Comparison of ENCODE assay signal across 11 mouse cellular contexts in the genomic region with DNA sequence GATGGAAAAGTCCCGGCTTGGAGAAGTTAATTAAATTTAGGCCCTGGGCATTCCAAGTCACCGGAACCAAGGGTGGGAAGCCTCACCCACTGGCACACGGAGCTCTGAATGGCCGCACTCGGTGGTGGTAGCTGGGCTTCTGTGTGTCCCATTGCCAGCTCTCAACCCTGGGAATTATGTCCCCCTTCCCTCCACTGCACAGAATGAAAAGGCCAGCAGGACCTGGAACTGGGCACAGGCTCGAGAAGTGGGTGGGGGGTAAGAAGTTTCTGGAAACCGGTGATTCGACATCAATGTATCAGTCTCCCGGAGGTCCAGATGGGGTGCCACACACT.
A peak's percentile ranks its signal among the peaks of the same experiment; 100 is the strongest.
DNase-seq lines count a peak whose midpoint lies in the region; ATAC-seq and TF ChIP-seq lines count a peak whose summit lies in the region.
"Had no signal": no experiment of that assay in that cellular context is flagged by ENCODE, and none has a peak within 500 bp of the region (broad histone marks: within the 10 kb centered on the region; RNA-seq: fewer than 3 reads in every experiment).

No protein-coding gene starts in this region.

- H3K36me3 ChIP-seq in heart, embryonic 11.5 days (ENCODE audit: control insufficient read depth, insufficient read depth, low read length): no peaks in the 10 kb centered on the region
- no peaks in the 10 kb centered on the region for H3K36me3 ChIP-seq in stomach, embryonic 15.5 days
- no peaks in the 10 kb centered on the region for H3K36me3 ChIP-seq in stomach, postnatal 0 days (ENCODE audit: control insufficient read depth, insufficient read depth, low read length)
- H3K36me3 ChIP-seq in limb, embryonic 11.5 days (ENCODE audit: control insufficient read depth, insufficient read depth, low read length): no peaks in the 10 kb centered on the region
- H3K36me3 ChIP-seq: heart, embryonic 15.5 days had no signal

- no peak for ATAC-seq in heart, embryonic 11.5 days (replicated peaks; ENCODE audit: insufficient number of reproducible peaks, low FRiP score, low TSS enrichment)
- no peak for ATAC-seq in stomach, embryonic 15.5 days (ENCODE audit: insufficient read depth, low FRiP score, low read depth)
- ATAC-seq in stomach, postnatal 0 days (ENCODE audit: low FRiP score, low TSS enrichment): no peak
- no peak for ATAC-seq in limb, embryonic 11.5 days (ENCODE audit: insufficient number of reproducible peaks, low FRiP score, low TSS enrichment, low read depth)
- no peak for ATAC-seq in megakaryocyte progenitor cell, adult 5-6 weeks (replicated peaks; ENCODE audit: poor library complexity)

- TF ChIP-seq CTCF in stomach, postnatal 0 days (IDR thresholded peaks at IDR 0.05; ENCODE audit: low read depth): no peak

- H3K9ac ChIP-seq in heart, embryonic 11.5 days (ENCODE audit: low read depth, low read length): no peak overlapping the region
- no peak overlapping the region for H3K9ac ChIP-seq in stomach, embryonic 15.5 days
- H3K9ac ChIP-seq in stomach, postnatal 0 days (ENCODE audit: low read length): no peak overlapping the region
- no peak overlapping the region for H3K9ac ChIP-seq in limb, embryonic 11.5 days (ENCODE audit: low read length)
- H3K9ac ChIP-seq: heart, embryonic 15.5 days had no signal

- TF ChIP-seq EP300 in stomach, postnatal 0 days (optimal IDR thresholded peaks at IDR 0.05): no peak

- intact Hi-C loops in heart, postnatal 14 days (cut with DNase I): no loop called here

- no peak for DNase-seq in heart, postnatal 14 days
- DNase-seq in stomach, postnatal 0 days (ENCODE audit: low spot score): no peak
- no peak for DNase-seq in limb, embryonic 11.5 days (ENCODE audit: low spot score)
- no peak for DNase-seq in layer of hippocampus, postnatal 25 days (ENCODE audit: extremely low spot score in 1 of 2, low spot score in 1 of 2)
- no peak for DNase-seq in layer of hippocampus, postnatal 14 days (ENCODE audit: low spot score in 2 of 2)
- DNase-seq: cerebellum, adult 9-10 months; layer of hippocampus, adult 9-11 months had no signal

- no peak overlapping the region for H3K27ac ChIP-seq in heart, embryonic 11.5 days (ENCODE audit: low read depth, low read length)
- H3K27ac ChIP-seq in stomach, embryonic 15.5 days: no peak overlapping the region
- H3K27ac ChIP-seq in stomach, postnatal 0 days (replicated peaks): no peak overlapping the region
- H3K27ac ChIP-seq in limb, embryonic 11.5 days (replicated peaks; ENCODE audit: low read depth, low read length): peak overlapping the region; percentile 73
- H3K27ac ChIP-seq: heart, embryonic 15.5 days had no signal

- no peak overlapping the region for H3K4me3 ChIP-seq in heart, embryonic 11.5 days (ENCODE audit: low read depth, low read length)
- no peak overlapping the region for H3K4me3 ChIP-seq in stomach, embryonic 15.5 days (replicated peaks)
- no peak overlapping the region for H3K4me3 ChIP-seq in stomach, postnatal 0 days (ENCODE audit: low read depth, low read length)
- H3K4me3 ChIP-seq in limb, embryonic 11.5 days (ENCODE audit: low read depth, low read length): no peak overlapping the region

- no peaks in the 10 kb centered on the region for H3K27me3 ChIP-seq in heart, embryonic 11.5 days (ENCODE audit: control insufficient read depth, insufficient read depth, low read length)
- peaks cover 5% of the 10 kb centered on the region; the same call in 1 of the 2 replicates for H3K27me3 ChIP-seq in stomach, embryonic 15.5 days (replicated peaks)
- H3K27me3 ChIP-seq in stomach, postnatal 0 days (ENCODE audit: control insufficient read depth, insufficient read depth, low read length): no peaks in the 10 kb centered on the region
- H3K27me3 ChIP-seq in limb, embryonic 11.5 days (ENCODE audit: control insufficient read depth, insufficient read depth, low read length): no peaks in the 10 kb centered on the region
- H3K27me3 ChIP-seq: heart, embryonic 15.5 days had no signal

- no peaks in the 10 kb centered on the region for H3K9me3 ChIP-seq in heart, embryonic 11.5 days (replicated peaks; ENCODE audit: control insufficient read depth, low read length)
- H3K9me3 ChIP-seq in stomach, embryonic 15.5 days: no peaks in the 10 kb centered on the region
- H3K9me3 ChIP-seq in stomach, postnatal 0 days (ENCODE audit: control insufficient read depth, low read length): no peaks in the 10 kb centered on the region
- H3K9me3 ChIP-seq in limb, embryonic 11.5 days (ENCODE audit: control insufficient read depth, low read length): no peaks in the 10 kb centered on the region
- H3K9me3 ChIP-seq: heart, embryonic 15.5 days had no signal

- 59% methylated on average over 9 of the region's 9 CpGs for WGBS in heart, embryonic 11.5 days (ENCODE audit: insufficient replicate concordance)
- 65% methylated on average over 9 of the region's 9 CpGs for WGBS in stomach, embryonic 15.5 days
- WGBS in stomach, postnatal 0 days: 75% methylated on average over 9 of the region's 9 CpGs
- WGBS in limb, embryonic 11.5 days: 48% methylated on average over 9 of the region's 9 CpGs

- peak overlapping the region; percentile 63; the same call in 1 of the 2 replicates for H3K4me2 ChIP-seq in heart, embryonic 11.5 days
- H3K4me2 ChIP-seq in stomach, embryonic 15.5 days: peak overlapping the region; percentile 48
- no peak overlapping the region; the same call in 1 of the 2 replicates for H3K4me2 ChIP-seq in stomach, postnatal 0 days (replicated peaks; ENCODE audit: low read depth)
- H3K4me2 ChIP-seq in limb, embryonic 11.5 days (ENCODE audit: low read depth, severe bottlenecking): peak overlapping the region; percentile 35; the same call in 1 of the 2 replicates

- no peaks in the 10 kb centered on the region for H3K4me1 ChIP-seq in heart, embryonic 11.5 days (ENCODE audit: control insufficient read depth, insufficient read depth, low read length)
- H3K4me1 ChIP-seq in stomach, embryonic 15.5 days: 0 out of 2 replicates have a peak, but pooled peaks cover 9% of the 10 kb centered on the region
- no peaks in the 10 kb centered on the region for H3K4me1 ChIP-seq in stomach, postnatal 0 days (replicated peaks; ENCODE audit: control insufficient read depth, insufficient read depth)
- H3K4me1 ChIP-seq in limb, embryonic 11.5 days (ENCODE audit: control insufficient read depth, insufficient read depth, low read length): peaks cover 29% of the 10 kb centered on the region
